11 mouse cellular contexts compared by ENCODE assay signal in genomic region chr11:32002670-32003072, GRCm38 (mm10). TPM values are rescaled to one million over a fixed set of nuclear protein-coding genes. Genes with fewer than 3 reads are reported as not detected.
DNase-seq lines count a peak whose midpoint lies in the region; ATAC-seq and TF ChIP-seq lines count a peak whose summit lies in the region.
"Had no signal": no experiment of that assay in that cellular context is flagged by ENCODE, and none has a peak within 500 bp of the region (broad histone marks: within the 10 kb centered on the region; RNA-seq: fewer than 3 reads in every experiment).

No protein-coding gene starts in this region.

- ATAC-seq in limb, embryonic 13.5 days (ENCODE audit: low FRiP score, low read depth): no peak
- no peak for ATAC-seq in monocyte, adult 5-6 weeks (replicated peaks; ENCODE audit: insufficient number of reproducible peaks, low FRiP score, low TSS enrichment, poor library complexity, severe bottlenecking)
- ATAC-seq in liver, postnatal 0 days: no peak

- peaks cover 9% of the 10 kb centered on the region for H3K36me3 ChIP-seq in limb, embryonic 13.5 days
- no peaks in the 10 kb centered on the region for H3K36me3 ChIP-seq in liver, postnatal 0 days (replicated peaks; ENCODE audit: insufficient read depth, low read length)

- no peak for DNase-seq in cerebellum, adult 2 months
- no peak for DNase-seq in cerebellum, adult 18-20 months
- peak; percentile 28 for DNase-seq in thymus, postnatal 14 days
- no peak for DNase-seq in thymus, adult 18-20 months
- DNase-seq in kidney, postnatal 4 days: no peak
- DNase-seq in liver, postnatal 0 days: no peak
- DNase-seq: lung, embryonic 14.5 days had no signal

- no peaks in the 10 kb centered on the region for H3K27me3 ChIP-seq in cerebellum, adult 2 months (ENCODE audit: control insufficient read depth, insufficient read depth, low read length)
- H3K27me3 ChIP-seq in limb, embryonic 13.5 days: peaks cover 14% of the 10 kb centered on the region
- H3K27me3 ChIP-seq in liver, postnatal 0 days (ENCODE audit: insufficient read depth, low read length): peaks cover 6% of the 10 kb centered on the region; the same call in 1 of the 2 replicates

- peaks cover 8% of the 10 kb centered on the region for H3K9me3 ChIP-seq in limb, embryonic 13.5 days
- H3K9me3 ChIP-seq in liver, postnatal 0 days (ENCODE audit: low read length): peaks cover 8% of the 10 kb centered on the region; the same call in 1 of the 2 replicates

- WGBS in cerebellum, adult 2 months: 13% methylated on average over 5 of the region's 5 CpGs
- WGBS in limb, embryonic 13.5 days: 26% methylated on average over 5 of the region's 5 CpGs
- 6% methylated on average over 5 of the region's 5 CpGs for WGBS in liver, postnatal 0 days (ENCODE audit: insufficient replicate concordance)

- no peak for TF ChIP-seq POLR2A in cerebellum, adult 2 months (IDR thresholded peaks at IDR 0.05; ENCODE audit: borderline replicate concordance, insufficient read depth, low read length)

- H3K4me2 ChIP-seq in limb, embryonic 13.5 days (replicated peaks): peak overlapping the region; percentile 49
- H3K4me2 ChIP-seq in liver, postnatal 0 days (ENCODE audit: low read depth, low read length): no peak overlapping the region
- H3K4me2 ChIP-seq: lung, embryonic 14.5 days had no signal

- H3K4me3 ChIP-seq in cerebellum, adult 2 months (replicated peaks; ENCODE audit: insufficient read depth, low read depth, low read length): peak overlapping the region; percentile 47
- no peak overlapping the region for H3K4me3 ChIP-seq in limb, embryonic 13.5 days
- H3K4me3 ChIP-seq in liver, postnatal 0 days (ENCODE audit: low read depth, low read length): no peak overlapping the region
- H3K4me3 ChIP-seq: erythroblast, embryonic 14.5 days had no signal

- no peak overlapping the region; the same call in 1 of the 2 replicates for H3K9ac ChIP-seq in limb, embryonic 13.5 days
- no peak overlapping the region for H3K9ac ChIP-seq in liver, postnatal 0 days (replicated peaks)
- H3K9ac ChIP-seq: lung, embryonic 14.5 days had no signal

- TF ChIP-seq CTCF in cerebellum, adult 2 months (IDR thresholded peaks at IDR 0.05; ENCODE audit: borderline replicate concordance, insufficient read depth, low read depth, low read length): no peak
- TF ChIP-seq CTCF in liver, postnatal 0 days (IDR thresholded peaks at IDR 0.05; ENCODE audit: low read depth): no peak

- no peak for TF ChIP-seq EP300 in liver, postnatal 0 days (IDR thresholded peaks at IDR 0.05; ENCODE audit: low read depth)

- no peaks in the 10 kb centered on the region for H3K4me1 ChIP-seq in cerebellum, adult 2 months (ENCODE audit: control insufficient read depth, insufficient read depth, low read length)
- H3K4me1 ChIP-seq in limb, embryonic 13.5 days: peaks cover 34% of the 10 kb centered on the region
- H3K4me1 ChIP-seq in liver, postnatal 0 days (ENCODE audit: insufficient read depth): no peaks in the 10 kb centered on the region

- H3K27ac ChIP-seq in cerebellum, adult 2 months (ENCODE audit: insufficient read depth, low read length): no peak overlapping the region
- H3K27ac ChIP-seq in limb, embryonic 13.5 days: no peak overlapping the region
- H3K27ac ChIP-seq in liver, postnatal 0 days (ENCODE audit: low read depth): no peak overlapping the region

RNA-seq across cellular contexts. Expression of gene Nsg2, which starts 2.4 kb away (rescaled TPM):
- polyA plus RNA-seq in cerebellum, adult 2 months (2012; rRNA removed): 140 and 169 TPM in 2 replicates
- 7.6 and 7.9 TPM in 2 replicates for polyA plus RNA-seq in limb, embryonic 13.5 days (2015; fragmentation: Nextera tagmentation; extraction: Ambion mirVana)
- 1.2 to 2.1 TPM (median 1.9 TPM) in 3 replicates for total RNA-seq in monocyte, adult 5-6 weeks (2017)
- 0.06 TPM in 1 of 2 replicates, not detected in the other for polyA plus RNA-seq in liver, postnatal 0 days (2015; fragmentation: Nextera tagmentation; extraction: Ambion mirVana)
- polyA plus RNA-seq: erythroblast, embryonic 14.5 days had no signal

RNA-seq across cellular contexts. Expression of gene 4930524B15Rik, which starts 37.3 kb away (rescaled TPM):
- polyA plus RNA-seq in cerebellum, adult 2 months (2012; rRNA removed): 0.16 and 0.19 TPM in 2 replicates
- polyA plus RNA-seq in limb, embryonic 13.5 days (2015; fragmentation: Nextera tagmentation; extraction: Ambion mirVana): 0.23 and 0.40 TPM in 2 replicates
- total RNA-seq in monocyte, adult 5-6 weeks (2017): not detected in 3 replicates
- not detected in 2 replicates for polyA plus RNA-seq in liver, postnatal 0 days (2015; fragmentation: Nextera tagmentation; extraction: Ambion mirVana)
- total RNA-seq: hematopoietic stem cell, adult 5-6 weeks had no signal
- polyA plus RNA-seq: erythroblast, embryonic 14.5 days; lung, embryonic 14.5 days had no signal

Comparison
In these comparisons a context has a peak if more than half of its experiments do, and no peak if none do; other contexts are left out.
1. RNA of gene Nsg2, which starts 2.4 kb away (polyA plus RNA-seq): 140 to 169 TPM in cerebellum, adult 2 months; 7.6 to 7.9 TPM in limb, embryonic 13.5 days and 0.06 TPM in liver, postnatal 0 days; every median in the first group is over 10 times any median in the second.